Mouse (Mus musculus) left cerebral cortex, postnatal 36 days (tissue): ENCODE measurements around the gene Prn. TPM values are rescaled to one million over a fixed set of nuclear protein-coding genes. Genes with fewer than 3 reads are reported as not detected.
A peak's percentile ranks its signal among the peaks of the same experiment; 100 is the strongest.

Source experiments
- DNase-seq, 2 experiments: peaks; one replicate each; pipeline ENCODE4 v3.0.0; 2021 to 2022; ENCODE audit warnings: low spot score in 2 of 2, mixed read lengths in 1 of 2
- intact Hi-C: fragments of 180-260 bp; cut with DNase I; formaldehyde crosslinking; loops from one replicate; pipeline ENCODE4 v1.15.1; 2025
- total RNA-seq, 2 experiments: library from RNA; stranded (reverse); gene quantifications; 2 replicates each; pipeline ENCODE4 v1.2.3; 2021

Prn gene
- total RNA-seq, 2 experiments from 2014 or later = 0.35 TPM; not detected in 1

- intact Hi-C loops = no loop called here
- DNase-seq = no peak
Observed at GRCm38 (mm10) chr2:131944370-131944769, 34.6 kb downstream of the Prn start.

- intact Hi-C loops = loop anchor here (5.0 kb wide), 1 partner anchor 33 kb away; no protein-coding TSS in a partner anchor
- DNase-seq = no peak
Observed at GRCm38 (mm10) chr2:131945225-131945624, 35.5 kb downstream of the Prn start.

GRCm38 (mm10) chr2:131945765-131946164 is 36.0 kb downstream of the Prn start:
- peak in 1 of 2 experiments; percentile 1 for DNase-seq
- intact Hi-C loops = loop anchor here (5.0 kb wide), 1 partner anchor 33 kb away; no protein-coding TSS in a partner anchor

- DNase-seq = peak in 1 of 2 experiments; percentile 2
- intact Hi-C loops = loop anchor here (5.0 kb wide), 1 partner anchor 34 kb away; no protein-coding TSS in a partner anchor
Observed at GRCm38 (mm10) chr2:131946351-131946750, 36.6 kb downstream of the Prn start.

DNA sequence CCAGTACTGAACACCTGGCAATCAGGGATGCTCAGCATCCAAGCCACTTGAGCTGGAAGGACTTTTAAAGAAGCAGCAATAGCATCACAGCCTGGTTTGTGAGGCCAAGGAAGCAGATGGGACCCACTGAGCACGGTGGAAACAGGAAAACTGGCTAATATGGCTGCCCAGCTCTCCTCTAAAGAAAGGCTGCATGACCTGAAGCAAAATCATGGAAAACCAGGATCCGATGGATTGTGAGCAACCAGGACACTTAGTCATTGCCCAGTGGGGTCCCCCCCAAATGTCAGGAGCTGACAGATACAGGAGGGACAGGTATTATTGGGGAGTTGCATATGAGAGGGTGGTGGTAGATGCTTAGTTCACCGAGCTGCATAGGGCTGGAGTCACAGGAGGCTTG is 38.4 kb downstream of the Prn start:
- DNase-seq = no peak
- intact Hi-C loops = loop anchor here (5.0 kb wide), 1 partner anchor 36 kb away; no protein-coding TSS in a partner anchor

DNA sequence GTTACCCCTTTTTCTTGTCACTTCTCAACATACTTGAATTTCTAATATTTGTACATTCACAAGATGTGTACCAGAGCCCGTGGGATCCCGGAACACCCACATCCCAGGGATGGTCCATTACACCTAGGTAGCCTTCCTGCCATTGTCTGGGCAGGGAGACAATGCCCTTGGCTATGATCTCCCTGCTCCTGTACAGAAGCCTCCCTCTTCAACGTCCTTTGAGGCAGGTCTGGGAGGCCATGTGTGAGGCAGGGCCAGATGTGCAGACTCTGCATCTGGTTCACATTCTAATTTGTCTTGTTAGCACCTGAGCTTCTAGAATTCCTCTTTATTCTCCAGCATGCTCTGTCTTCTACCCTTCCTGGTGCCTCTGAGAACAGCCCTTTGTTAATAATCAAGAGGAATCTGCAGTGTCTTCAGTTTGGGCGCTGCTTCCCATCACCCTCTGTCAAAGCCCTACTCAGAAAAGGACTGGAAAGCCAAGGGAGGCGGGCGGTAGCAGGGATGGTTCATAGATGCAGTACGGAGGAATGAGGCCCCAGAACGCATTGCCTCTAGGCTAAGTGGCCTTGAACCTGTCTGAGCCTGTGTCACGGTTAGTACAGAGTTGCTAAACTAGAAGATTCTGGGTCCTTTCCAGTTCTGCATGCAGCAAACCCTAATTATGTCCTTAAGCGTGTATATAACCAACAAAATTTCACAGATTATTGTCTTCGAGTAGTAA is 39.3 kb downstream of the Prn start:
- DNase-seq = no peak
- intact Hi-C loops = loop anchor here (1.0 to 5.0 kb wide), 2 partner anchors 37 to 129 kb away; no protein-coding TSS in a partner anchor

DNA sequence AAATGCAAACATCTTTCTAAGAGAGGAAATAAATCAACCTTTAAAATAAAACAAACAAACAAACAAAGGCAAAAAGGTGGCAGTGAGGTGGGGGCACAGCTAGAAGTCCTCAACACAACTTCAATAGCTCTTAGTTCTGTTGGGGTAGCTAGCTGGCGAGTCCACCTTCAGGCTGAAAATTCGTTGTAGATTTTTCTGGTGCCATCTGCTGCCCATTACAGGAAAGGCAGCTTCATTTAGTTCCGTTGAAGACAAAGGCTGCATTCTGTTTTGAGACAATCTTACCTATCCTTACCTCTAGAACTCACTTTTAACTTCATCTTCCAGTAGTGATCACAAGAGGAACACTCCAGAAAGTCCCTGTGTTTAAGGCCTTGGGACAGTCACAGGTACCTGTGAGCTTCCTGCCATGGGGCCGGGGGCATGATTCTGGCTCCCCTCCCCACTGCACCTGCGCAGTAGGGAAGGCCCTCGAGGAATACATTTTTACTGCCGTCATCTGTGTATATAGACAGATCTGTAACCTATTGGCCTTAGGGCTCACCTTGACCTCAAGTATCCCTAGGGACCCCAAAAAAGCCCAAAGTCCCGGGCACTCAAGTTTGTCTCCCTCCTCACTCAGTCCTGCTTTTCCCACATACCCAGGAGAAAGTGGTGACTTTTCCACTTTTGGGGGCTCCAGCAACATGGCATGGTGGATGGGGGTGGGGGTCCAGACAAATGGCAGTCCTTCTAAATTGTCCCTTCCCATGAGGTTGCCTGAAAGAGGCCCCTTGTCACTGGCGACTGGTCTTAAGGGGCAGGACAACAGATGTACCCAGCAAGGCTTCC is 40.2 kb downstream of the Prn start:
- no peak for DNase-seq
- intact Hi-C loops = loop anchor here (1.0 to 5.0 kb wide), 3 partner anchors 38 to 388 kb away; partner anchors contain the start of gene Adra1d

DNA sequence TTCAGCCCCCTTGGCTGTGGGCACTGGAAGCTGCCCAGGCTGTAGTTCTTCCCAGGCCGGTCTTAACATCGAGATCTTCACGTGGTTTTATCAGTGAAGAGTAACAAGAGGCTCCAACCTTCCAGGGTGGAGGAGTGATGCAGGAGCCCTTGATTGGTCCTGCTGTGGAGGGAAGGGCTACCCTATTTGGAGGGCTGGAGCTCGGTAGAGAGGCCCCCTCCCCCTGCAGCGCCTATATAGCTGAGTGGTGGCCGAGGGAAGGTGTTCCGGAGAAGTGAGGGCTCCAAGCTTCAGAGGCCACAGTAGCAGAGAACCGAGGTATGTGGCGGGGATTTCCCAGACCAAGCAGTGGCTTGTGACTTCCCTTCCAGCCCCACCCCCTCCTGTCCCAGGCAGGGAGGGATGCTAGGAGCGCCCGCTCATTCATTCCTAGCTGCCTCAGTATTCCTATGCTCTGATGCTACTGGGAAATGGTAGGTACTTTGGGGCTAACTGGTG is 40.9 kb downstream of the Prn start, which contains the start of gene Prnd:
Gene Prnd (plus strand): TSS at position 264 of the 498 bp plus-strand sequence.
- no peak for DNase-seq
- intact Hi-C loops = loop anchor here (5.0 kb wide), 1 partner anchor 388 kb away; the partner anchor contains the start of gene Adra1d

DNA sequence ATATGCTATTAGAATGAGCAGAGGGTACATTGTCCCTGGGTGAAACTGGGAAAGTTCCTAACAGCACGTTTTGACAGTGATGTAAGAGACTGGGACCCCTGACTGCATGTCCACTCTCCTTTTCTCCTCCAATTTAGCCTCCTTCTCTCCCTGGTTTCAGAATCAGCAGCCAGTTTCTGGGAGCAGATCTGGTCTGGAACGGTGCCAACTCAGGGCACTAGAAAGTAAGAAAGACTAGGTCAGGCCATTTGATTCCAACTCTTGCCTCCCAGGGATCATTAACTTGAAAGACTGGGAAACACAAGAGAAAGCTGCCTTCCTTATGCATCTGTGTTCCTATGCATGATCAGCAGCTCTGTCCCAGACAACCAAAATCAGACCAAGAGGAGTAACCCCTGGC is 42.7 kb downstream of the Prn start:
- no peak for DNase-seq
- intact Hi-C loops = loop anchor here (5.0 kb wide), 1 partner anchor 390 kb away; the partner anchor contains the start of gene Adra1d

DNA sequence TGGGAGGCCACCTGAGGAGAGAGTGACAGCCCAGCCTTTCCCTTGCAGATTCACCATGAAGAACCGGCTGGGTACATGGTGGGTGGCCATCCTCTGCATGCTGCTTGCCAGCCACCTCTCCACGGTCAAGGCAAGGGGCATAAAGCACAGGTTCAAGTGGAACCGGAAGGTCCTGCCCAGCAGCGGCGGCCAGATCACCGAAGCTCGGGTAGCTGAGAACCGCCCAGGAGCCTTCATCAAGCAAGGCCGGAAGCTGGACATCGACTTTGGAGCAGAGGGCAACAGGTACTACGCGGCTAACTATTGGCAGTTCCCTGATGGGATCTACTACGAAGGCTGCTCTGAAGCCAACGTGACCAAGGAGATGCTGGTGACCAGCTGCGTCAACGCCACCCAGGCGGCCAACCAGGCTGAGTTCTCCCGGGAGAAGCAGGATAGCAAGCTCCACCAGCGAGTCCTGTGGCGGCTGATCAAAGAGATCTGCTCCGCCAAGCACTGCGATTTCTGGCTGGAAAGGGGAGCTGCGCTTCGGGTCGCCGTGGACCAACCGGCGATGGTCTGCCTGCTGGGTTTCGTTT is 43.3 kb downstream of the Prn start:
- DNase-seq = no peak
- intact Hi-C loops = loop anchor here (5.0 kb wide), 1 partner anchor 391 kb away; the partner anchor contains the start of gene Adra1d

- intact Hi-C loops = loop anchor here (5.0 kb wide), 1 partner anchor 391 kb away; the partner anchor contains the start of gene Adra1d
- no peak for DNase-seq
Observed at GRCm38 (mm10) chr2:131953711-131954110, 44.0 kb downstream of the Prn start.

- intact Hi-C loops = loop anchor here (5.0 kb wide), 1 partner anchor 393 kb away; the partner anchor contains the start of gene Adra1d
- DNase-seq = no peak
Observed at GRCm38 (mm10) chr2:131954835-131955234, 45.1 kb downstream of the Prn start.

- no peak for DNase-seq
Observed at GRCm38 (mm10) chr2:131955264-131955663, 45.5 kb downstream of the Prn start.

GRCm38 (mm10) chr2:131956336-131957256 is 46.8 kb downstream of the Prn start:
- intact Hi-C loops = no loop called here
- DNase-seq = no peak

More at GRCm38 (mm10) chr2:131955264-131955663, 45.5 kb downstream of the Prn start:
- intact Hi-C loops = no loop called here

DNA sequence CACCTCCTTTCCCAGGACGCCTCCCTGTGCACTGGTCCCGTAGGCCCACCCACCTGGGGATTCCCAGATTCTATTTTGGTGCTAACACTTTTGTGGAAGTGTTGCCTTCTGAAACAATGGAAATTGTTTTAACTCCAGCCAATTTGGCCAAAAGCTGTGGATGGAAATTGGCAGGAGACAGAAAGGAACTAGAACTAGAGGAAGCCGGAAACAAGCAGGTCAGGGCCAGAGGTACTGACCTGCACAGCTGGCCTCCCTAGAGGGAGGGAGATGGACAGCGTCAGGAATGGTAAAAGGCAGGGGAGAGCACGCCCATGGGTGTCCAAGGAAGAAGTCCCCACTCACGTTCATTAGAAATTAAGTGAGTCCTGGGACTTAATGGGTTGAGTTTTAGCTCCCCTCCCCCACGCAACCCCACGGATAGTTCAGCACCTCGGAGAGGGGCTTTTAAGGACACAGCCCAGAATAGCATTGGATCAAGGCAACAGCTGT is 48.0 kb downstream of the Prn start:
- no peak for DNase-seq
- intact Hi-C loops = no loop called here

DNA sequence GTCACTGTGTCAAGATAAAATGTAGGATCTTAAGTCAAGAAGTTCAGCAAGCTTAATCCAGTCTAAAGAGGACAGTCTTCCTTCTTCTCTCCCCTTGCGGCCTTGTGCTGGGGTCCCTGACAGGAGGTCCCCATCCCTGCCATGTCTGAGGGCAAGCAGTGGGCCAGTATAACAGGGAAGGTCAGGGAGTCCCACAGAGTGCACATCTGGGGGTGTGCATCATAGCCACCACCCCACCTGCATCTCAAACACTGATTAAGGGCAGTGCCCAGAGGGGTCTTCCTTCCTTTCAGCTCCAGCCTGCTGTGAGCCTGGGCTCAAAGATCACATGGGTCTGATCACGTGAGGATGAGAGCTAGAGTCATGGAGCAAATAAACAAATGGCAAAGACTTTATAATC is 51.9 kb downstream of the Prn start:
- intact Hi-C loops = loop anchor here (1.0 kb wide), 1 partner anchor 9 kb away; no protein-coding TSS in a partner anchor
- DNase-seq = no peak

- intact Hi-C loops = loop anchor here (1.0 kb wide), 1 partner anchor 9 kb away; no protein-coding TSS in a partner anchor
- DNase-seq = no peak
Observed at GRCm38 (mm10) chr2:131970597-131970996, 60.8 kb downstream of the Prn start.

DNA sequence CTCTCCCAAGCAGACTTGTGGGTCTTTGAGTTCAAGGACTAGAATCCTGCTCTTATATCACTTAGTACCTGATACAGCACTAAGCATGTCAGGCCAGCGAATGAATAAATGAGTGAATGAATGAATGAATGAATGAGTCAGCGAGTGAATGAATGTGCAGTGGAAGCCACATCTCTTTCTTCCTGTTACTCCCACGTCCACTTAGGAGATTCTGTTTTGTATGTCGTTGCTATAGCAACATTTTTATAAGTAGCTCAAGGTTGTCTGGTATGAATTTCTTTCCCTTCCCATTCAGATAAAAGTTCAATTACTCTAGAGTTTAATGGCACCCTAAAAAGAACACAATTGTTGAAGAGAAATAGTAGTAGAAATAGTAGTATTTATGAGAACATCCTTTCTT is 61.3 kb downstream of the Prn start:
- no peak for DNase-seq

More for the DNA sequence above, 61.3 kb downstream of the Prn start:
- intact Hi-C loops = no loop called here
